Mouse (Mus musculus) layer of hippocampus, adult 2 months (tissue): ENCODE data around the gene Prss57. TPM values are rescaled to one million over a fixed set of nuclear protein-coding genes. Genes with fewer than 3 reads are reported as not detected.

Experiments
- DNase-seq, 2 experiments: peaks; one replicate each; pipeline ENCODE4 v3.0.0; 2022; ENCODE audit warnings: low spot score in 2 of 2
- H3K27ac ChIP-seq: fragments of 200-600 bp; 2 replicates; pipeline ENCODE4 v1.8.1; 2022
- H3K4me3 ChIP-seq: fragments of 200-600 bp; 2 replicates; pipeline ENCODE4 v1.8.1; 2022; ENCODE audit warnings: mild to moderate bottlenecking
- CTCF ChIP-seq: fragments of 200-600 bp; conservative IDR thresholded peaks from 2 replicates; pipeline ENCODE4 v1.8.1; 2022; ENCODE audit warnings: antibody characterized with exemption, mild to moderate bottlenecking, moderate library complexity
- total RNA-seq, 2 experiments: library from RNA; stranded (reverse); gene quantifications; 2 replicates each; pipeline ENCODE4 v1.2.3; 2021

The Prss57 gene
- total RNA-seq, 2 experiments from 2014 or later, result 0.26 to 0.37 TPM

GRCm38 (mm10) chr10:79733847-79734246 lies 56.9 kb downstream of the Prss57 start:
- no peak for TF ChIP-seq CTCF
- no peak overlapping the region for H3K27ac ChIP-seq
- H3K4me3 ChIP-seq, result no peak overlapping the region
- no peak for DNase-seq

GRCm38 (mm10) chr10:79732500-79732899 lies 58.3 kb downstream of the Prss57 start:
- peak in 1 of 2 experiments; percentile 58 for DNase-seq
- Histone ChIP-seq H3K27ac (no peak overlapping the region), H3K4me3 (no peak overlapping the region)
- peak; percentile 83 for TF ChIP-seq CTCF

Other genes starting within 250 kb of the Prss57 start
- gene Mier2, start 235.8 kb downstream of the Prss57 start, total RNA-seq, result 10 to 100 TPM; 60.1 to 61.6 TPM
- gene Theg, start 203.6 kb downstream of the Prss57 start, total RNA-seq, result 1 to 10 TPM in 1 of 2 experiments, not detected in 1; 1.2 TPM
- gene C2cd4c, start 176.9 kb downstream of the Prss57 start, total RNA-seq, result 10 to 100 TPM; 15.5 to 16.6 TPM
- gene Shc2, start 153.0 kb downstream of the Prss57 start, total RNA-seq, result 10 to 100 TPM; 44.7 to 49.4 TPM
- under 1 TPM; 0.29 to 0.38 TPM for gene Odf3l2, start 145.2 kb downstream of the Prss57 start, total RNA-seq
- gene Madcam1, start 126.4 kb downstream of the Prss57 start, total RNA-seq, result not detected
- 10 to 100 TPM; 67.8 to 73.5 TPM for gene Tpgs1, start 121.6 kb downstream of the Prss57 start, total RNA-seq
- 10 to 100 TPM; 73.1 to 79.8 TPM for gene Cdc34, start 108.8 kb downstream of the Prss57 start, total RNA-seq
- 1 to 10 TPM; 3.3 to 4.0 TPM for gene Gzmm, start 101.9 kb downstream of the Prss57 start, total RNA-seq
- gene Bsg, start 86.5 kb downstream of the Prss57 start, total RNA-seq, result 100 to 1,000 TPM; 538 TPM
- gene Hcn2, start 74.3 kb downstream of the Prss57 start, total RNA-seq, result 100 to 1,000 TPM; 118 TPM
- 10 to 100 TPM; 44.5 to 50.6 TPM for gene Polrmt, start 44.4 kb downstream of the Prss57 start, total RNA-seq
- 1 to 10 TPM; 1.9 to 2.8 TPM for gene Fgf22, start 35.9 kb downstream of the Prss57 start, total RNA-seq
- 10 to 100 TPM; 85.0 to 88.3 TPM for gene Rnf126, start 24.0 kb downstream of the Prss57 start, total RNA-seq
- 1 to 10 TPM; 2.5 to 2.7 TPM for gene Fstl3, start 13.7 kb downstream of the Prss57 start, total RNA-seq
- 100 to 1,000 TPM; 275 to 277 TPM for gene Palm, start 2.6 kb upstream of the Prss57 start, total RNA-seq
- gene Misp, start 30.0 kb upstream of the Prss57 start, total RNA-seq, result 1 to 10 TPM in 1 of 2 experiments, under 1 TPM in 1; 0.54 to 1.1 TPM
- gene Ptbp1, start 63.5 kb upstream of the Prss57 start, total RNA-seq, result 10 to 100 TPM; 56.9 to 58.7 TPM
- 1 to 10 TPM; 1.5 to 2.6 TPM for gene Prtn3, start 83.5 kb upstream of the Prss57 start, total RNA-seq
- 10 to 100 TPM; 33.7 to 37.1 TPM for gene Plppr3, start 83.7 kb upstream of the Prss57 start, total RNA-seq
- not detected for gene Elane, start 95.3 kb upstream of the Prss57 start, total RNA-seq
- gene Cfd, start 99.9 kb upstream of the Prss57 start, total RNA-seq, result not detected
- gene Med16, start 118.0 kb upstream of the Prss57 start, total RNA-seq, result 10 to 100 TPM; 57.7 to 59.3 TPM
- not detected for gene Gm26602, start 119.9 kb upstream of the Prss57 start, total RNA-seq
- 1 to 10 TPM; 5.6 to 7.1 TPM for gene Kiss1r, start 126.0 kb upstream of the Prss57 start, total RNA-seq
- gene R3hdm4, start 130.2 kb upstream of the Prss57 start, total RNA-seq, result 100 to 1,000 TPM; 365 to 385 TPM
- 1 to 10 TPM; 7.5 to 8.5 TPM for gene Arid3a, start 136.1 kb upstream of the Prss57 start, total RNA-seq
- 10 to 100 TPM; 44.8 to 47.0 TPM for gene Wdr18, start 169.2 kb upstream of the Prss57 start, total RNA-seq
- gene Grin3b, start 179.8 kb upstream of the Prss57 start, total RNA-seq, result under 1 TPM in 1 of 2 experiments, not detected in 1; 0.15 TPM
- gene Tmem259, start 193.4 kb upstream of the Prss57 start, total RNA-seq, result 100 to 1,000 TPM; 124 TPM
- gene Cnn2, start 197.6 kb upstream of the Prss57 start, total RNA-seq, result 1 to 10 TPM; 5.4 to 5.6 TPM
- gene Abca7, start 205.5 kb upstream of the Prss57 start, total RNA-seq, result 10 to 100 TPM; 10.7 to 11.0 TPM
- gene Arhgap45, start 225.7 kb upstream of the Prss57 start, total RNA-seq, result 1 to 10 TPM; 3.7 to 4.4 TPM
- gene Polr2e, start 248.8 kb upstream of the Prss57 start, total RNA-seq, result 10 to 100 TPM; 77.8 to 79.1 TPM